Mouse (Mus musculus): ENCODE data around the gene Stx11. TPM values are rescaled to one million over a fixed set of nuclear protein-coding genes. Genes with fewer than 3 reads are reported as not detected.

Stx11 gene
- total and polyA plus RNA-seq, 3 experiments, result 1.9 to 2.9 TPM; not detected in 1

- no peak overlapping the region for H3K4me3 ChIP-seq (ENCODE audit: control insufficient read depth in 1 of 2, insufficient read depth in 1 of 2, low read depth in 2 of 2, low read length in 2 of 2)
- H3K79me2 ChIP-seq (ENCODE audit: control insufficient read depth, insufficient read depth, low read length, poor library complexity), result no peaks in the 10 kb centered on the region
- no peak for TF ChIP-seq E2F4 (IDR thresholded peaks at IDR 0.05; ENCODE audit: borderline replicate concordance, low read depth, low read length)
- no peak for TF ChIP-seq SMC3 (IDR thresholded peaks at IDR 0.05; ENCODE audit: low read depth, low read length)
- no peak for TF ChIP-seq MAFK (IDR thresholded peaks at IDR 0.05; ENCODE audit: borderline replicate concordance, low read depth, low read length)
- TF ChIP-seq USF2 (IDR thresholded peaks at IDR 0.05; ENCODE audit: borderline replicate concordance in 1 of 2, insufficient read depth in 1 of 2, low read depth in 1 of 2, low read length in 2 of 2), result no peak
- no peak for TF ChIP-seq GATA1 (IDR thresholded peaks at IDR 0.05; ENCODE audit: low read depth, low read length)
- TF ChIP-seq EP300 (IDR thresholded peaks at IDR 0.05; ENCODE audit: low read depth in 1 of 2, low read length in 2 of 2), result no peak
- TF ChIP-seq MEF2A (IDR thresholded peaks at IDR 0.05; ENCODE audit: extremely low read depth, insufficient replicate concordance, low read depth, low read length, poor library complexity, severe bottlenecking), result no peak
- TF ChIP-seq ELF1 (IDR thresholded peaks at IDR 0.05; ENCODE audit: low read depth, low read length), result no peak
- no peak for TF ChIP-seq ZKSCAN1 (IDR thresholded peaks at IDR 0.05; ENCODE audit: low read depth, low read length)
- no peak for TF ChIP-seq UBTF (IDR thresholded peaks at IDR 0.05; ENCODE audit: borderline replicate concordance, insufficient read depth, low read depth, low read length)
- TF ChIP-seq CHD2 (IDR thresholded peaks at IDR 0.05; ENCODE audit: low read length), result no peak
- no peak for TF ChIP-seq POLR2A (IDR thresholded peaks at IDR 0.05; ENCODE audit: control insufficient read depth in 1 of 2, insufficient read depth in 1 of 2, low read depth in 1 of 2, low read length in 2 of 2, poor library complexity in 1 of 2)
- no peak for TF ChIP-seq CHD1 (IDR thresholded peaks at IDR 0.05; ENCODE audit: low read depth, low read length)
- no peaks in the 10 kb centered on the region for H3K9me3 ChIP-seq (replicated peaks; ENCODE audit: insufficient read depth, low read length)
- peaks cover 0 to 7% of the 10 kb centered on the region in 2 experiments; a peak in 2 of 4 replicates for H3K36me3 ChIP-seq (ENCODE audit: control insufficient read depth in 1 of 2, insufficient read depth in 2 of 2, low read length in 2 of 2)
- no peak overlapping the region for H3K9ac ChIP-seq (ENCODE audit: control insufficient read depth, low read depth, low read length, poor library complexity, severe bottlenecking)
- H3K27ac ChIP-seq (ENCODE audit: control insufficient read depth, low read depth, low read length), result no peak overlapping the region
- H3K4me1 ChIP-seq (ENCODE audit: control insufficient read depth in 1 of 2, insufficient read depth in 2 of 2, low read length in 2 of 2), result peaks cover 0 to 11% of the 10 kb centered on the region in 2 experiments; a peak in 3 of 4 replicates
- H3K27me3 ChIP-seq (ENCODE audit: control insufficient read depth in 1 of 2, insufficient read depth in 2 of 2, low read length in 2 of 2), result no peaks in the 10 kb centered on the region
- DNase-seq (ENCODE audit: low read depth, low spot score), result no peak
Observed at GRCm38 (mm10) chr10:12938763-12939162, 25.3 kb downstream of the Stx11 start.

DNA sequence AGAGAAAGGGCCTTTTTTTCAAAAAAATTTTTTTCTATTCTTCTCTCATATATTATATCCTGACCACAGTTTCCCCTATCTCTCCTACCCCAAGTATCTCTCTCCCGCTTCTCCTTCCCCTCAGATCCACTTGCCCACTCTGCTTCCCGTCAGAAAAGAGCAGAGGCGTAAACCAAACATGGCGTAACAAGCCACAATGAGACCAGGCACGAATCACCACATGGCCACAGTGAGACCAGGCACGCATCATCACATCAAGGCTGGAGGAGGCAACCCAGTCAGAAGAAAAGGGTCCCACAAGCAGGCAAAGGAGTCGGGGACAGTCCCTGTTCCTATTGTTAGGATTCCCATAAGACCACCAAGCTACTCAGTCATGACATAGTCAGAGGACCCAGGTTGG lies 28.0 kb downstream of the Stx11 start:
- H3K9ac ChIP-seq (ENCODE audit: control insufficient read depth, low read depth, low read length, poor library complexity, severe bottlenecking), result no peak overlapping the region
- DNase-seq (ENCODE audit: low read depth, low spot score), result no peak
- no peak overlapping the region for H3K27ac ChIP-seq (ENCODE audit: control insufficient read depth, low read depth, low read length)
- no peaks in the 10 kb centered on the region for H3K9me3 ChIP-seq (replicated peaks; ENCODE audit: insufficient read depth, low read length)
- H3K4me3 ChIP-seq (ENCODE audit: control insufficient read depth in 1 of 2, insufficient read depth in 1 of 2, low read depth in 2 of 2, low read length in 2 of 2), result no peak overlapping the region
- H3K79me2 ChIP-seq (ENCODE audit: control insufficient read depth, insufficient read depth, low read length, poor library complexity), result no peaks in the 10 kb centered on the region
- no peak for TF ChIP-seq POLR2A (IDR thresholded peaks at IDR 0.05; ENCODE audit: control insufficient read depth in 1 of 2, insufficient read depth in 1 of 2, low read depth in 1 of 2, low read length in 2 of 2, poor library complexity in 1 of 2)
- no peak for TF ChIP-seq BHLHE40 (IDR thresholded peaks at IDR 0.05; ENCODE audit: borderline replicate concordance, low read depth, low read length)
- no peak for TF ChIP-seq CHD1 (IDR thresholded peaks at IDR 0.05; ENCODE audit: low read depth, low read length)
- TF ChIP-seq KAT2A (conservative IDR thresholded peaks at IDR 0.05; ENCODE audit: low read depth, low read length), result no peak
- TF ChIP-seq GATA1 (IDR thresholded peaks at IDR 0.05; ENCODE audit: low read depth, low read length), result no peak
- TF ChIP-seq ETS1 (IDR thresholded peaks at IDR 0.05; ENCODE audit: low read depth, low read length), result no peak
- no peak for TF ChIP-seq ZNF384 (IDR thresholded peaks at IDR 0.05; ENCODE audit: low read depth, low read length)
- no peak for TF ChIP-seq TAL1 (IDR thresholded peaks at IDR 0.05; ENCODE audit: low read length)
- TF ChIP-seq CHD2 (IDR thresholded peaks at IDR 0.05; ENCODE audit: low read length), result no peak
- TF ChIP-seq CTCF (IDR thresholded peaks at IDR 0.05 in 2 of 3, conservative IDR thresholded peaks at IDR 0.05 in 1 of 3; ENCODE audit: control insufficient read depth in 1 of 3, insufficient read depth in 1 of 3, low read depth in 2 of 3, low read length in 3 of 3, poor library complexity in 1 of 3, severe bottlenecking in 1 of 3), result no peak
- no peak for TF ChIP-seq NELFE (IDR thresholded peaks at IDR 0.05; ENCODE audit: low read depth, low read length)
- no peak for TF ChIP-seq POLR2AphosphoS5 (IDR thresholded peaks at IDR 0.05; ENCODE audit: borderline replicate concordance, low read depth, low read length)
- TF ChIP-seq MAFK (IDR thresholded peaks at IDR 0.05; ENCODE audit: borderline replicate concordance, low read depth, low read length), result no peak
- TF ChIP-seq MYC (IDR thresholded peaks at IDR 0.05; ENCODE audit: low read depth, low read length), result no peak
- no peak for TF ChIP-seq TCF12 (IDR thresholded peaks at IDR 0.05; ENCODE audit: low read depth, low read length)
- no peaks in the 10 kb centered on the region for H3K27me3 ChIP-seq (ENCODE audit: control insufficient read depth in 1 of 2, insufficient read depth in 2 of 2, low read length in 2 of 2)
- H3K4me1 ChIP-seq (ENCODE audit: control insufficient read depth in 1 of 2, insufficient read depth in 2 of 2, low read length in 2 of 2), result peaks cover 0 to 11% of the 10 kb centered on the region in 2 experiments; a peak in 3 of 4 replicates
- peaks cover 0 to 7% of the 10 kb centered on the region in 2 experiments; a peak in 2 of 4 replicates for H3K36me3 ChIP-seq (ENCODE audit: control insufficient read depth in 1 of 2, insufficient read depth in 2 of 2, low read length in 2 of 2)

All from MEL (cell line).